Mouse (Mus musculus): ENCODE data around the gene Adgrf4. TPM values are rescaled to one million over a fixed set of nuclear protein-coding genes. Genes with fewer than 3 reads are reported as not detected.
A peak's percentile ranks its signal among the peaks of the same experiment; 100 is the strongest.

Adgrf4 gene
- polyA plus RNA-seq, 1 experiment = 1.2 TPM

GRCm38 (mm10) chr17:42630206-42630605 is 61.9 kb downstream of the Adgrf4 start:
- DNase-seq (ENCODE audit: low read depth) = no peak
- TF ChIP-seq POLR2A (IDR thresholded peaks at IDR 0.05; ENCODE audit: borderline replicate concordance, extremely low read depth, insufficient read depth, insufficient read length, poor library complexity, severe bottlenecking) = no peak
- no peak for TF ChIP-seq CTCF (IDR thresholded peaks at IDR 0.05; ENCODE audit: borderline replicate concordance, extremely low read depth, insufficient read depth, insufficient read length)

GRCm38 (mm10) chr17:42613043-42613737 is 78.9 kb downstream of the Adgrf4 start:
- TF ChIP-seq POLR2A (IDR thresholded peaks at IDR 0.05; ENCODE audit: borderline replicate concordance, extremely low read depth, insufficient read depth, insufficient read length, poor library complexity, severe bottlenecking) = no peak
- peak; percentile 60; the same call in 1 of the 2 replicates for TF ChIP-seq CTCF (IDR thresholded peaks at IDR 0.05; ENCODE audit: borderline replicate concordance, extremely low read depth, insufficient read depth, insufficient read length)
- DNase-seq (ENCODE audit: low read depth) = peak; percentile 83

GRCm38 (mm10) chr17:42611295-42611694 is 80.8 kb downstream of the Adgrf4 start, which contains the start of gene Opn5:
Gene Opn5 (minus strand): TSS chr17:42611395.
- no peak for TF ChIP-seq POLR2A (IDR thresholded peaks at IDR 0.05; ENCODE audit: borderline replicate concordance, extremely low read depth, insufficient read depth, insufficient read length, poor library complexity, severe bottlenecking)
- no peak for TF ChIP-seq CTCF (IDR thresholded peaks at IDR 0.05; ENCODE audit: borderline replicate concordance, extremely low read depth, insufficient read depth, insufficient read length)
- no peak for DNase-seq (ENCODE audit: low read depth)

- DNase-seq (ENCODE audit: low read depth) = peak; percentile 62
Observed at GRCm38 (mm10) chr17:42608270-42608669, 83.8 kb downstream of the Adgrf4 start.

More at GRCm38 (mm10) chr17:42608270-42608669, 83.8 kb downstream of the Adgrf4 start:
- TF ChIP-seq POLR2A (IDR thresholded peaks at IDR 0.05; ENCODE audit: borderline replicate concordance, extremely low read depth, insufficient read depth, insufficient read length, poor library complexity, severe bottlenecking) = no peak
- TF ChIP-seq CTCF (IDR thresholded peaks at IDR 0.05; ENCODE audit: borderline replicate concordance, extremely low read depth, insufficient read depth, insufficient read length) = no peak

Other genes with a start within 250 kb of the Adgrf4 start
- gene Opn5, start 80.9 kb downstream of the Adgrf4 start, polyA plus RNA-seq (2012; rRNA removed) = 0.24 and 0.25 TPM in 2 replicates
- 0.45 and 0.54 TPM in 2 replicates for gene Adgrf2, start 49.9 kb upstream of the Adgrf4 start, polyA plus RNA-seq (2012; rRNA removed)
- 14.5 and 18.7 TPM in 2 replicates for gene Cd2ap, start 184.4 kb upstream of the Adgrf4 start, polyA plus RNA-seq (2012; rRNA removed)